Mouse (Mus musculus): ENCODE measurements around the gene Lrrc58.
A peak's percentile ranks its signal among the peaks of the same experiment; 100 is the strongest.

Gene Lrrc58

GRCm38 (mm10) chr16:37869470-37870231 lies 1.5 kb downstream of the Lrrc58 start:
- no peak for DNase-seq (ENCODE audit: low read depth, low spot score)

DNA sequence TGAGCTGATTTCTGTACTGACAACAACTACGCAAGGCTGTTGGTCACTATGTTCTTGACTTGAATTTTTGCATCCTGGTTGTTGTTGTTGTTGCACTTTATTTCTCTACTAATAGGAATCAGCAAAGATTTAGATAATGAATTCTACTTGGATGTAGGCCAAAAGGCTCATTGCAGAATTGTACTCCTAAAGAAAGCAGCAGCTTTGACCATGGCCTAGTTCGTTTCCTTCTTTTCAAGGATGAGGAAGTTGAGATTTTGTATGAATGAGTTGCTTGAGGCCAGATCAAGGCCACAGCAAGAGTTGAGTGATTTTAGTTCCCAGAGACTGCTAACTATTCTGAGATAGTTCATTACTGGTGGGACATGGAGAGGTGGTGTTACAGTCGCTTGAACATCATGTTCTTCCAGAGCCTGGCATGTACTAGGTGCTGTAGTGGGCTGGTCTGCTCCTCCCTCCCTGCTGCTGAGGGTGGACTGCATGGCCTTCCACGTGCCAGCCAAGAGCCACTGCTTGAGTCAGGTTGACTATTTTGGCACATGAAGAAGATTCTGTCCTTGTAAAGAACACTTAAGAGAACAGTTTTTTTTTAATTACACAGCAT lies 3.0 kb downstream of the Lrrc58 start:
- DNase-seq (ENCODE audit: low read depth, low spot score), result no peak

DNA sequence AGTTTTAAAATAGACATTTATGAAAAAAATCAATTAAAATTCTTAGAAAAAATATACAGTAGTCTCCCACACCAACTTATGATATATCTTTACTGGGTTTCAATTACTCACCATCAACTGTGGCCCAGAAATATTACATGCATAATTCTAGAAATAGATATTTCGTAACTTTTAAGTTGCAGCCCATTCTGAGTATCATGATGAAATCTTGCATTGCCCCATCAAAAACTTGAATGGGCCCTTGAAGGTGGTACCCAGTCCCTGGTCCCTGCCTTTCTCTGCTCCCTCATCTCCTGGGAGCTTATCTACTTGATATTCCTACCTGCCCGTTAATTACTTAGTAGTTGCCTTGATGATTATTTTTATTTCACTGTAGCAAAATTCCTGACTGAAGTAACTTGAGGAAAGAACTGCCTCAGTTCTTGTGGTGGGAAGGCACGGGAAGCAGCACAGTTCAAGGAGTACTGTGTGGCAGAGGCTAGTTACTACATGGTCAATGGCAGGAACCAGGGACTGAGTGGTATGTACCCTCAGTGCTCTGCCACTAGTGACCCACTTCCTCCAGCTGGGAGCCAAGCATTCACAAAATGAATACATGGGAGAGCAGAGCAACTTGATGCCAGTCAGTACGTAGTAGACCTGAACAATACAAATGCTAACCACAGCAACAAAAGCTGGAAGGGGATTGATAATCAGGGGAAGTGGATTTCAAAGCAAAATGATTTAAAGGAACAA lies 6.5 kb downstream of the Lrrc58 start:
- no peak for DNase-seq (ENCODE audit: low read depth, low spot score)

GRCm38 (mm10) chr16:37877406-37877805 lies 9.2 kb downstream of the Lrrc58 start:
- no peak for DNase-seq (ENCODE audit: low read depth, low spot score)

DNA sequence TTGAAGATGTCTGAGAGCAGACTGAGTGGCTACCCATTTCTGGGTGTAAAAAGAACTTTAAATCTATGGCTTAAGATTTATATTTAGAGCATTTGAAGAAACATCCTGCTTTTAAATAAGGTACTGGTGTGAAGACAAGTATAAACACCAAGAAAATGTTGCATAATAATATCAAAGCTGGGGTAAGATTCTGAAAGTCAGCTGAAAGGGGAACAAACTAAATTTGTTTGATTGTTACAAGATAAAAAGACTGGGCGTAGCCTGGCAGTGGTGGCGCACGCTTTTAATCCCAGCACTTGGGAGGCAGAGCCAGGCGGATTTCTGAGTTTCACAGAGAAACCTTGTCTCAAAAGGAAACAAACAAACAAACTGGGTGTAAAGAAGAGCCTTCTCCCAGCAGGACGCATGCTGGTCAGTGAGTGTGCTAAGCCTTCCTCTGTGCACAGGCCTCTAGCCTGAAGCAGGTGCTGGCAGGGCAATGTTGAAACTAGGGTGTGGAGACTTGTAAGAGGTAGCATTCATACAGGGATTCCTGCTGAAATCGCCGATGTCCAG lies 10.8 kb downstream of the Lrrc58 start:
- no peak for DNase-seq (ENCODE audit: low read depth, low spot score)

- DNase-seq (ENCODE audit: low read depth, low spot score), result no peak
These were observed 11.7 kb downstream of the Lrrc58 start for GRCm38 (mm10) chr16:37879750-37880419.

DNA sequence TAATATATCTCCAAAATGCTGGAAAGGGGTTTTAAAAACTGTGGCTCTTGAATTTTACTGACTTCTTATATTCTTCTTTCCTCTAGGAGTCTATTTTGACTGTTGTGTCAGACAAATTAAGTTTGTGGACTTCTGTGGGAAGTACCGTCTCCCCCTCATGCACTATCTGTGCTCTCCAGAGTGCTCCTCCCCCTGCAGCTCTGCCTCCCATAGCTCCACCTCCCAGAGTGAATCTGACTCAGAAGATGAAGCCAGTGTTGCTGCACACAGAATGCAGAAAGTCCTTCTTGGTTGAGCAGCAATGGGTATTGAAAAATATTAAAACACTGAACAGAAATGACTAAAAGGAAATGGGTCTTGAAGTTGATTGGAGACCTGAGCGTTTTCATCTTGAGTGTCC lies 13.0 kb downstream of the Lrrc58 start:
- no peak for DNase-seq (ENCODE audit: low read depth, low spot score)

DNA sequence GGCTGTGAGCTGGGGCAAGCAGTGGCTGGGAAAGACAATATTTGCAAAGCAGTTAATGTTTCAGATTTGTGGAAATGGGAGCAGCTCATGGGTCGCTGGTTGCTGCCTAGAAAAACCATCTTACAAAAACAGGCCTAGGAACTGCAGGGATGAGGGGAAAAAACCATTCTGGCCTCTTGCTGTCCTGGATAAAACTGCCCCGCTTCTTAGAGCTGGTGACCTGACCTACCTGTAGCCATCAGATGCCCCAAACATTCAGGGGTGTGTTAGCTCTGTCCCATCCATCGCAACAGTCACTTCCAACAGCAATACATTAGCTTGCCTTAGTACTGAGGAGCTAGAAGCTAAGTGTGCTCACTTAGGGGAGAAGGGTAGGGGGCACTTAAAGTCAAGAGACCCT lies 20.8 kb downstream of the Lrrc58 start:
- DNase-seq (ENCODE audit: low read depth, low spot score), result no peak

- DNase-seq (ENCODE audit: low read depth, low spot score), result no peak
These were observed 24.5 kb downstream of the Lrrc58 start for GRCm38 (mm10) chr16:37892667-37893066.

- DNase-seq (ENCODE audit: low read depth, low spot score), result no peak
These were observed 25.2 kb downstream of the Lrrc58 start for GRCm38 (mm10) chr16:37893381-37893780.

DNA sequence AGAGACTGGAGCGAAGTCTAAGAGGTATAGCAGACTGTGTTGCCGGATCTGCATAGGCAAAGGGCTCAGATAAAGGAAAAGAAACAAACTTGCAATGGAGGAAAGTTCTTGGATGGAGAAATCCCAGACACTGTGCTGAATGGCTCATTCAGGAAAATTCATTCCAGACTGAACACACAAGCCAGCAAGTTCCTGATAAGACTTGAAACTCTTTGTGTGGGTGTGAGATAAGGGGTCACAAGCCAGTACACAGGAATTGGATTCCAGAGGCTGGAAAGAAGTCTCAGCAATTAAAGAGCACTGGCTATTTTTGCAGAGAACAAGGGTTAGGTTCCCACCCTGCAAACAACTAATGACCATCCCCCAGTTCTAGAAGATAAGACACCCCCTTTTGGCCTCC lies 25.8 kb downstream of the Lrrc58 start:
- no peak for DNase-seq (ENCODE audit: low read depth, low spot score)

DNA sequence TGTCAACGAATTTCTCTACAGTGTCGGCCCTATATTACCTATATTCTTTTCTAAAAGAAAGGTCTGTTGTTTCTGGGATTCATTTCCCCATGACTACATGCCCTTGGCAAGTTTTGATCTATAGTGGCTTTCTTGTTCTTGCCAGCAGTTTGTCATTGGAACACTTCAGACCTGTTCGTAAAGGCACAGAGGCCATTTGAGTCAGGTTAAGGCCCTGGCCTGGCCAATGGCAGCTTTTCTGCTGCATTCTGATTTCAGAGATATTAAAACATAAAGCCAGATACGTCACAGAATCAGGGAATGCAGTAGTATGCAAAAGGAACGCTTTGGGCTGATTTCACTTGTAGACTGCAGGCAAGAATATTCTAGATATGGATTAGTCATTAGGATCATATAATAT lies 30.6 kb downstream of the Lrrc58 start:
- DNase-seq (ENCODE audit: low read depth, low spot score), result no peak

- no peak for DNase-seq (ENCODE audit: low read depth, low spot score)
These were observed 31.2 kb downstream of the Lrrc58 start for GRCm38 (mm10) chr16:37899357-37899756.

GRCm38 (mm10) chr16:37901318-37901717 lies 33.1 kb downstream of the Lrrc58 start:
- DNase-seq (ENCODE audit: low read depth, low spot score), result no peak

GRCm38 (mm10) chr16:37906456-37906855 lies 38.3 kb downstream of the Lrrc58 start:
- DNase-seq (ENCODE audit: low read depth, low spot score), result no peak

DNA sequence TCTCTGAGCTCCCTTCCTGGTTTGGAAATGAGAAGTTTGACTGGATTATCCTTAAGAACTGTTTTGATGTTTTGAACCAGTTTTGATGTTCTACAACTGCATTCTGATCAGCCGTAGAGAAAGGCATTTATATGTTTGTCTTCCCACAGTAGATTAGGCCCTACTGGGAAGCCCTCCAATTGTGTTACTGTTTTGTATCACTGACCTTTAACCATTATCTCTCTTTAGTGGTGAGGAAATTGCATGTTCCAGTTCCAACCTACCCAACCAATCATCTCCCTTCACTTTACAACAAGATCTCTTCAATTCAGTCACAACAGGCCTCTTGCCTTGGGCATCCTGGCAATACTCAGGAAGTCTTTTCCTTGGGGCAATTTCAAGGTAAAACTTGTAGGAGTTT lies 42.9 kb downstream of the Lrrc58 start:
- no peak for DNase-seq (ENCODE audit: low read depth, low spot score)

DNA sequence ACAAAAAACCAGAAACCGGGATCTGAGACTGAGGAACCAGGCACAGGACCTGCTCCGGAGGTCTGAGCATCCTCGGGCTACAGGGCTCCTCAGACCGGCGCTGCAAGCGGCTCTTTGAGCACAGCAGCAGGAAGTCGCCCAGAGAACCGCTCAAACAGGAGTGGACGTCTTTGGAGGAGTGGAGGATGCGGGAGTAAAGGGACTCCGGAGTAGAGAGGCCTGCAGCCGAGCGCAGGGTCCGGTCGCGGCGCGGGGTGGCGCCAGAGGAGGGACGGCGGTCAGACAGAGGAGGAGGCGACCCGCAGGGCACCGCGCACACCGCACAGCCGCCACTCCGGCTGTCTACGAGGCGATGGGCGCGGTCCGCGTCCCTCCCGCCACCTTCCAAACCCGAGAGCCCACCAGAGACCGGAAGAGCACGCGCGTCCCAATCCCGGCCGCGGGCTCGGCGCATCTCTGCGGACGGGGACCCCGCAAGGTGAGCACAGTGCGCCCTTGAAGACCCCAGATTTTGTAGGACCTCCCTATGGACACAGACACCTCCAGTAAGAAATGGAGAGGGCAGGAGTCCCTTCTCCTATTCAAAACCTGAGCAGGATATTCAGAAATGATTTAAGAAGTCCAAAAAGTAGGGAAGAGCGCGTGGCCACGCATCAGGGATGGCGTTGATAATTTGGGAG lies 48.1 kb downstream of the Lrrc58 start, which contains the start of gene Gpr156:
Gpr156 (plus strand) TSS at position 359 of the 680 bp plus-strand sequence.
- DNase-seq (ENCODE audit: low read depth, low spot score), result peak; percentile 30

GRCm38 (mm10) chr16:37916818-37917201 lies 48.6 kb downstream of the Lrrc58 start:
- DNase-seq (ENCODE audit: low read depth, low spot score), result no peak

GRCm38 (mm10) chr16:37919000-37919399 lies 50.8 kb downstream of the Lrrc58 start:
- no peak for DNase-seq (ENCODE audit: low read depth, low spot score)

GRCm38 (mm10) chr16:37920842-37921409 lies 52.7 kb downstream of the Lrrc58 start:
- no peak for DNase-seq (ENCODE audit: low read depth, low spot score)

DNA sequence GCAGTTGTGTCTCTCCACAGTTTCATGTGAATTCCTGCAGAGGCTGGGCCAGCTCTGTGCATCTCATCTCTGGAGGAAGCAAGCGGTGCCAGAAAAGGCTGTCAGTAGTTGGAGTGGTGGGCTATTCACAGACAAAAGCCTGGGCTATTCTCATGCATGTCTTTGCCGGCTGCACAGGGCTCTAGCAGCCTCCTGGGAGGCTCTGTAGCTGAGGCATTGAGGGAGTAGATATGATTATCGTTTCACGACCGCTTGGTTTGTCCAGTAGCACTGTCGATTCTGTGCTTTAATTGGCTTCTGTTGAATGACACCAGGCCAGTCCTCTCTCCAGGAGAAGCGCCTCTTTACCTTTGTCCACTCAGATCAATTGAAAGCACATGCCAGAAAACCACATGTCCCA lies 57.9 kb downstream of the Lrrc58 start:
- no peak for DNase-seq (ENCODE audit: low read depth, low spot score)

All from embryo, embryonic 11.5 days (tissue).